Mouse (Mus musculus) heart, postnatal 0 days (tissue): ENCODE results near the gene Mtpn. TPM values are rescaled to one million over a fixed set of nuclear protein-coding genes. Genes with fewer than 3 reads are reported as not detected.

ENCODE experiments used
- ATAC-seq: fragments of 200-750 bp; cut with Nextera tagmentation; 2 replicates; pipeline ENCODE4 v1.8.0; 2017; ENCODE audit warnings: low read depth, moderate number of reproducible peaks, moderate library complexity; ENCODE audit not compliant: insufficient read depth
- DNase-seq: peaks from one replicate; pipeline ENCODE4 v3.0.0-alpha.2; 2016; ENCODE audit warnings: low spot score
- H3K27ac ChIP-seq: fragments of 300-500 bp; sonication (generic); 2 replicates; pipeline ENCODE4 v1.5.1; 2014; ENCODE audit warnings: low read depth, mild to moderate bottlenecking
- H3K27me3 ChIP-seq: fragments of 300-500 bp; sonication (generic); 2 replicates; pipeline ENCODE4 v1.6.1; 2014; ENCODE audit warnings: low read length, mixed read lengths; ENCODE audit not compliant: control insufficient read depth, insufficient read depth
- H3K36me3 ChIP-seq: fragments of 300-500 bp; sonication (generic); replicated peaks from 2 replicates; pipeline ENCODE4 v1.6.1; 2014; ENCODE audit warnings: low read length, mixed read lengths; ENCODE audit not compliant: control insufficient read depth, insufficient read depth
- H3K4me1 ChIP-seq: fragments of 300-500 bp; sonication (generic); 2 replicates; pipeline ENCODE4 v1.6.1; 2014; ENCODE audit warnings: antibody characterized with exemption; ENCODE audit not compliant: control insufficient read depth, insufficient read depth
- H3K4me2 ChIP-seq: fragments of 300-500 bp; sonication (generic); 2 replicates; pipeline ENCODE4 v1.6.1; 2014; ENCODE audit warnings: low read depth, mild to moderate bottlenecking, low read length, moderate library complexity
- H3K4me3 ChIP-seq: fragments of 300-500 bp; sonication (generic); 2 replicates; pipeline ENCODE4 v1.5.1; 2014; ENCODE audit warnings: low read depth, low read length
- H3K9ac ChIP-seq: fragments of 300-500 bp; sonication (generic); replicated peaks from 2 replicates; pipeline ENCODE4 v1.6.1; 2014; ENCODE audit warnings: low read depth, low read length, mixed read lengths
- H3K9me3 ChIP-seq: fragments of 300-500 bp; sonication (generic); replicated peaks from 2 replicates; pipeline ENCODE4 v1.6.1; 2016; ENCODE audit warnings: low read length; ENCODE audit not compliant: control insufficient read depth
- CTCF ChIP-seq: IDR thresholded peaks from 2 replicates; pipeline ENCODE4 v1.5.1; 2016; ENCODE audit warnings: antibody characterized with exemption, control low read depth, low read depth
- EP300 ChIP-seq: IDR thresholded peaks from 2 replicates; pipeline ENCODE4 v1.6.1; 2016; ENCODE audit warnings: antibody characterized with exemption, low read depth
- WGBS: fragments of 180-500 bp; shearing (Covaris S2); extraction: QIAGEN DNeasy Blood & Tissue Kit; methylation state at CpG from one replicate; pipeline ENCODE4 v1.1.7; 2014; 5-methylcytosine and 5-hydroxymethylcytosine counted together
- microRNA-seq: library from miRNA; unstranded; fragments of <30 nt; microRNA quantifications from one replicate; pipeline ENCODE4, GENCODE M21; 2016
- polyA plus RNA-seq: library from polyadenylated mRNA; unstranded; fragments of >200 nt; fragmentation: Nextera tagmentation; extraction: Ambion mirVana; gene quantifications from 2 replicates; pipeline ENCODE4 v1.2.1, GENCODE M21; 2015
- total RNA-seq: library from RNA; depleted of rRNA; stranded (reverse); fragments of >200 nt; gene quantifications from 2 replicates; pipeline ENCODE4 v1.2.3, GENCODE M21; 2014; ENCODE audit warnings: low replicate concordance; rRNA removed

Gene Mtpn
- total and polyA plus RNA-seq, 2 experiments from 2014 or later: 38.0 to 51.5 TPM

DNA sequence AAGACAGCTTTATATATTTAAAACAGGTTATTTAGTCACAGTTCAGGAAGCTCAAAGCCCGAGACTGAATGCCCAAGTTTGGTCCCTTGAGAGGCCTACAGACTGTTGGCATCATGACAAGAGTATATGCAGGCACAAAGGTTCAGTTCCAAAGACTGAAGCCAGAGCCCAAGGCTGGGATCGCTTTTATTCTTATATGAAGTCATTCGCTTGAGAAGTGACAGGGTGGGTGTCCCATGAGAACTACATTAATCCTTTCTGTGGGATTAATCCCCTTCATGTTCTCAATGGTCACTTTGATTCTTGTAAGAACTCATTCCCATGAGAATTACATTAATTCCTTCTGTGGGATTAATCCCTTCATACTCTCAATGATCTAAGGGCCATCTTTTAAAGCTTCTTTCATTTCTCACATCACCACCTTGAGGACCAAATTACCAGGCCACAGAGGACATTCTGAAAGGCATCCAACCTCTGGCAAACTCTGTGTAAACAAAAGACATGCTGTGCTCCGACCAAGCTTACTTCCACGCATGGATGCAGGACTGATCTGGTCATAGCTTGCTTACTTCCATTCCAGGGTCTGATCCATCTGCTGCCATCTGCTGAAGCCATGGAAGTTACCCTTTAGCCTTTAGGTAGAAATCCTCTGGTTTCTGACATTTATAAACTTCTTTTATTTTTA is 59.9 kb downstream of the Mtpn start:
- H3K4me3 ChIP-seq: no peak overlapping the region
- ATAC-seq (no peak), DNase-seq (no peak)
- no peak for TF ChIP-seq CTCF
- TF ChIP-seq EP300: no peak
- no peak overlapping the region for H3K4me2 ChIP-seq
- no peaks in the 10 kb centered on the region for H3K27me3 ChIP-seq
- H3K36me3 ChIP-seq: no peaks in the 10 kb centered on the region
- no peak overlapping the region for H3K27ac ChIP-seq
- WGBS: 71% methylated on average over 5 of the region's 5 CpGs
- H3K9ac ChIP-seq: no peak overlapping the region
- H3K4me1 ChIP-seq: no peaks in the 10 kb centered on the region
- no peaks in the 10 kb centered on the region for H3K9me3 ChIP-seq

DNA sequence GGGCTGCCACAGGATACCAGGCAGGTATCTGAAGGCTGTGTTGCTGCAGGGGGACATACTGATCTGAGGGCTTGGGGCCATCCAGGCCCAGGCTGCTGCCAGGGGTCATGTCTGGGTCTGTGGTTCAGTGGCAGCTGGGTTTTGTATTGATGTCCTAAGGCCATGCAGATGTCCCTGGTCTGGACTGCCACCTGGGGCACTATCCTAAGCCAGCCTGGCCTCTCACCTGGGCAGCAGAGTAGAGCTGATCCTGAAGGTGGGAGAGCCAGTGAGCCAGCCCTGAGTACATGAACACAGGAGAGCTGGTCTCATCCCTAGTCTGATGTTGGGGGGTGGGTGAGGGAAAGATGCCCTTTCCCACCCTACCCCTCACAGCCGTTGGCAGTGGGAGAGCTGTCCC is 62.9 kb downstream of the Mtpn start:
- H3K36me3 ChIP-seq: no peaks in the 10 kb centered on the region
- H3K27me3 ChIP-seq: no peaks in the 10 kb centered on the region
- H3K27ac ChIP-seq: no peak overlapping the region
- no peak overlapping the region for H3K4me3 ChIP-seq
- no peak overlapping the region for H3K4me2 ChIP-seq
- no peak for TF ChIP-seq EP300
- TF ChIP-seq CTCF: no peak
- ATAC-seq (no peak), DNase-seq (no peak)
- H3K9ac ChIP-seq: no peak overlapping the region
- 60% methylated on average over 1 of the region's 1 CpGs for WGBS
- H3K4me1 ChIP-seq: no peaks in the 10 kb centered on the region
- H3K9me3 ChIP-seq: no peaks in the 10 kb centered on the region

DNA sequence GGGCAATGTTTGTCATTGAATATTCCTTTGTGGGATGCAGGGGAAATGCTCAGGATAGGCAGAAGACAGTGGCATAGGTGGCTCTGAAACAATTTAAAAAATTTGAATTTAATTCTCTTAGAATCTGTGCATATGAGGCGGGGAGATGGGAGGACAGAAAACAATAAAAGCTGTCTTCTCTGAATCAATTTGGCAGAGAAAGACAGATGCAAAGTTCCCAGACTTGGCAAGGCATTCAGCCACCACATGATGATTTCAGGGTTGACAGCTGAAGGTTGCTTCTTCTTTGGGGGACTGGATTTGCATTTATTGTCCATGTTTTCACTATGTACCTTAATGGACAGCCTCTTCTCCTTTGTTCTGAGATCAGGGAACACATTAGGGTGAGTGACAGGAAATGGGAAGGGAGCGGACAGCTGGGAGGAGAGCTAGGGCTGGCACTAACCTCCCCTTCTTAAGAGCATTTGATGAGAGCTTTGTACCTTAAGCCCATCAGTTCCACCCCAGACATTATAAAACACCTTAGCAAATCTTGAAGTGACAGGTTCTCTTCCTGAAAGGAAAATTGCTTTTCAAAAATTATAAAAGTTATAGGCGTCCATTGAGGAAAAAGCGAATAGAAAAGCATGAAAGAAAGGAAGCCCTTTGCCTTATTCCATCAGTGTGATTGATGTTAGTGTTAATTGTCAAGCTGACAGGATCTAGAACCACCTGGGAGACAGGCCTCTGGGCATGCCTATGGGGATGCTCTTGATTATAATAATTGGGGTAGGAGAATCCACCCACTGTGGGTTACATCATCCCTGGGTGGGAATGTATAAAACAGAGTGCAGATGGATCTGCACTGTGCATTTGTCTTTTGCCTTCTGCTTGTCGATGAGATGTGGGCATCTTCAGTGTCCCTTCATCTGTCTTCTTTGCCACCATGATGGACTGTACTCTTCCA is 76.0 kb downstream of the Mtpn start:
- 74% methylated on average over 5 of the region's 5 CpGs for WGBS
- ATAC-seq: no peak

DNA sequence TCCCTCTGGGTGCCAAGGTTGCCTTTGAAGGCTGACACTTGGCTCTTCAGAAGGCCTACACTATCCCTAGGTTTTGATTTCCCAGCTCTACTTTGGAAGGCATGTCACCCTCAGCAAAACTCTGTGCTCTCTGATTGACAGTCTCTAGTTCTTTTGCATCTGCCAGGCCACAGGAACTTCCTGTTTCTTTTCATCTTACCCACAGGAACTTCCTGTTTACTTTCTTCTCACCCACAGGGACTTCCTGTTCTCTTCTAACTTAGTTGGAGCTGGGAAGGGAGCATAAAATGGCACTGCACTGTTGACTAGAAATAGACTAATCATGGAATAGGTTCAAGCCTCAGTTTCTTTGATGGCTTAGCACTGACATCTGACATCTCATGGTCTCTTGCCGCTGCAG is 77.2 kb downstream of the Mtpn start:
- 87% methylated on average over 1 of the region's 1 CpGs for WGBS
- no peak overlapping the region for H3K9ac ChIP-seq

More for the DNA sequence above, 76.0 kb downstream of the Mtpn start:
- Histone ChIP-seq H3K27me3 (no peaks in the 10 kb centered on the region), H3K4me1 (no peaks in the 10 kb centered on the region), H3K4me3 (no peak overlapping the region), H3K9ac (no peak overlapping the region), H3K4me2 (no peak overlapping the region), H3K9me3 (no peaks in the 10 kb centered on the region), H3K27ac (no peak overlapping the region), H3K36me3 (no peaks in the 10 kb centered on the region)
- no peak for DNase-seq
- TF ChIP-seq CTCF: no peak
- no peak for TF ChIP-seq EP300

More for the DNA sequence above, 77.2 kb downstream of the Mtpn start:
- Histone ChIP-seq H3K4me2 (no peak overlapping the region), H3K27ac (no peak overlapping the region), H3K36me3 (no peaks in the 10 kb centered on the region), H3K4me3 (no peak overlapping the region), H3K27me3 (no peaks in the 10 kb centered on the region), H3K9me3 (no peaks in the 10 kb centered on the region), H3K4me1 (no peaks in the 10 kb centered on the region)
- DNase-seq: no peak
- TF ChIP-seq EP300 (no peak), CTCF (no peak)
- no peak for ATAC-seq

Small RNA genes within 50 kb of the gene (microRNA-seq; reads per million reads assigned to microRNA genes)
- gene Gm23053: not detected

Other genes starting within 250 kb of the Mtpn start
- gene Slc13a4, start 231.8 kb downstream of the Mtpn start, total RNA-seq: 0.11 TPM in 1 of 2 replicates, not detected in the other
- 0.22 TPM in 2 replicates for gene Slc13a4, start 231.8 kb downstream of the Mtpn start, polyA plus RNA-seq
- gene Fam180a, start 213.7 kb downstream of the Mtpn start, total RNA-seq: 8.3 TPM in 1 of 2 replicates, not detected in the other
- 0.48 and 0.84 TPM in 2 replicates for gene Fam180a, start 213.7 kb downstream of the Mtpn start, polyA plus RNA-seq